Mouse (Mus musculus): Measurements from ENCODE around the gene Lrpap1.
A peak's percentile ranks its signal among the peaks of the same experiment; 100 is the strongest.

Gene Lrpap1

DNA sequence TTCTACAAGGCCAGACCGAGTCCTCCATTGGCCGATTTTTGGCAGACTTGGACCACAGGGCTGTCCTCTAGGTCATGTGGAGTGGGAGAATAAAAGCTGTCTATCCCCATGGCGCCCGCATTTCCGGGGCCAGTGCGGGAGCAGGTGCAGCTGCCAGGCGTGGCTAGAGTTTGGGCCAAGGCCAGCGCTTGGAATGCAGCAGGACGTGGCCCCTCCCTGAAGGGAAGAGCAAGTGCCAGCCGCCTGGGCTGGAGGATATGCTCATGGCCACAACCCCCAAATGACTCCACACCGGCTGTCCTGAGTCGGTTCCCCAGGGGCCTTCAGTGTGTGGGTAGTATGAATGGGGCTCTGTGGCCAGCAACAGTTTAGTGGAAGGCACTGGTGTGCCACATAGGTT, 50.5 kb downstream of the Lrpap1 start:
- DNase-seq, result no peak

DNA sequence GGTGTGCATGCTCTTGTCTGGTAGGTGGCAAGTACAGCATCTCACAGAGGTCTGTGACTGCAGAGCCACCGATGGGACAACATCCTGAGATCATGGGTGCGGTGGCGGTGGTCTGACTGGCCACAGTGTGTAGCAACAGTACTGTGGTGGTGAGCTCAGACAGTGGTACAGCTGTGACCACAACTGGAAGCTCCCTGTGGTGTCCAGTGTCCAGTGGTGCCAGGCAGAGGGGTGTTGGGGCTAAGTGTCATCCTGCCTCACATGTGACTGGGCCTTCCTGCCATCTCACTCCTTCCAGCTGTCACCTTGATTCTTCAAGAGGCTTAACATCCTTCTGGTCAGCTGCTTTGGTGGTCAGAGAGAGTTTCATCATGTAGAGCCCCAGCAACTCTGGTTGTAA, 50.9 kb downstream of the Lrpap1 start:
- DNase-seq, result no peak

DNA sequence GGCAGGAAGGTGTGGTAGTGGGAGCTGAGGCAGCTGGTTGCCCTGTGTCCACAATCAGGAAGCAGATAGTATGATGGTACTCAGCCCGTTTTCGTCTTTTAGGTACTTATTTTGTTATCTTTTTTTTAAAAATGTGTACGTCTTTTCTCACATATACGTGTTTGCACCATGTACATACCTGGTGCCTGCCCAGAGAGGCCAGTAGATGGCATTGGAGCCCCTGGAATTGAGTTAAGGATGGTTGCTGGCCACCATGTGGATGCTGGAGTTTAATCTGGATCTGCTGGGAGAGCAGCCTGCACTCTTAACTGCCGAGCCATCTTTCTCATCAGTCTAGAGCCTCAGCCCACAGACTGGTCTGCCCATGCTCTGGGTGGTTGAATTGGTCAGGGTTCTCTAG, 55.0 kb downstream of the Lrpap1 start:
- no peak for DNase-seq

DNA sequence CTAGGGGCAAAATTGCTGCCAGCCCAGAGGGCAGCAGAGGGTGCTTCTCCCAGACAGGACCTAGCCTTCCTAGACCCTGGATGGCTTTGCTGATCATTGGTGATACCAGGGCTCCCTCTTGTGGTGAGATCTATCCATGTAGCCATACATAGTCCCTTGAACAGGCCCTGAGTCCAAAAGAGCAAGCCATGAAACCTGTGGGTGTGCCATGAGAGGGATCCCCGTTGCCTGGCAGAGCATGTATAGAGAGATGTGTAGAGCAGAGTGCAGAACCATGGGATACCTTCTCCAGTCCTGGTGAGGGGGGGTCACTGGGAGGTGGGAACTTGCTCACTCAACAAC, 62.5 kb downstream of the Lrpap1 start:
- DNase-seq, result peak; percentile 71

DNA sequence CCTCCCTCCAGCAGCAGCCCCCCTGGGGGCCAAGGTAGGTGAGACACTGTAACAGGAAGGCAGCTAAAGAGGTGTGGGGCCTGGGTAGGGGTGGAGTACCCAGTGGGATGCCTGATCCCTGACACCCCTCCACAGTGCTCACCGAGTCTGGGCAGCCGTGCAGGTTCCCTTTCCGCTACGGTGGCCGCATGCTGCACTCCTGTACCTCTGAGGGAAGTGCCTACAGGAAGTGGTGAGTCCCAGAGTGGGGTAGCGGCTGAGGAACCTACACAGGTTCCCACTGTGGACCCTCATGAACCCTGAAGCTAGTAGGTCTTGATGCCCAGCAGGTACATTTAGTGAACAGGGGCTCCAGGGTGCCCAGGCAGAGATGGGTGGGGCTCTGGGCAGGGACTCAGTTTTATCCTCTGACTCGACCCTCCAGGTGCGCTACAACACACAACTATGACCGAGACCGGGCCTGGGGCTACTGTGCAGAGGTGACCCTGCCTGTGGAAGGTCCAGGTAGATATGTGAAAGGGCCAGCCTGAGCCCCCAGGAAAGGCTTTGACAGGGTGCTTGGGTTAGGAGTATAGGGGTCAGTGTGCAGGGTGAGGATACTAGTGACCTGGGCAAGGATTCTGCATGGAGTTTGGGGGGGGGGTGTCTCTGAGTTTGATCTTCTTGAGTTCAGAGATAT, 63.0 kb downstream of the Lrpap1 start:
- DNase-seq, result no peak

Measured in right cerebral cortex, postnatal 14 days (tissue).